Comparison of ENCODE assay signal across 15 mouse cellular contexts in genomic region chr7:36829710-36830109, GRCm38 (mm10).
"Had no signal": no experiment of that assay in that cellular context is flagged by ENCODE, and none has a peak within 500 bp of the region (broad histone marks: within the 10 kb centered on the region; RNA-seq: fewer than 3 reads in every experiment).

No protein-coding gene starts in this region.

- H3K9me3 ChIP-seq: kidney, embryonic 15.5 days; limb, embryonic 15.5 days; midbrain, embryonic 13.5 days; neural tube, embryonic 12.5 days; stomach, embryonic 15.5 days had no signal

- H3K4me2 ChIP-seq: kidney, embryonic 15.5 days; limb, embryonic 15.5 days; liver, embryonic 13.5 days; midbrain, embryonic 13.5 days; neural tube, embryonic 12.5 days; stomach, embryonic 15.5 days had no signal

- H3K4me3 ChIP-seq: kidney, embryonic 15.5 days; limb, embryonic 15.5 days; liver, embryonic 13.5 days; midbrain, embryonic 13.5 days; myocyte; neural tube, embryonic 12.5 days; stomach, embryonic 15.5 days had no signal

- H3K9ac ChIP-seq: kidney, embryonic 15.5 days; limb, embryonic 15.5 days; liver, embryonic 13.5 days; liver, postnatal 0 days; midbrain, embryonic 13.5 days; neural tube, embryonic 12.5 days; stomach, embryonic 15.5 days had no signal

- DNase-seq: kidney, adult 18-20 months; kidney, postnatal 14 days; left cerebral cortex, postnatal 4 days; liver, embryonic 13.5 days; liver, postnatal 0 days; retina, postnatal 1 day; right cerebral cortex, postnatal 14 days; thymus, adult 2 months; thymus, postnatal 36 days had no signal

- ATAC-seq: liver, postnatal 0 days; midbrain, embryonic 13.5 days had no signal

- H3K27ac ChIP-seq: kidney, embryonic 15.5 days; limb, embryonic 15.5 days; liver, embryonic 13.5 days; midbrain, embryonic 13.5 days; neural tube, embryonic 12.5 days; stomach, embryonic 15.5 days had no signal

- H3K4me1 ChIP-seq: kidney, embryonic 15.5 days; limb, embryonic 15.5 days; liver, embryonic 13.5 days; midbrain, embryonic 13.5 days; neural tube, embryonic 12.5 days; stomach, embryonic 15.5 days had no signal

- H3K27me3 ChIP-seq: kidney, embryonic 15.5 days; limb, embryonic 15.5 days; liver, embryonic 13.5 days; midbrain, embryonic 13.5 days; neural tube, embryonic 12.5 days; stomach, embryonic 15.5 days had no signal

- H3K36me3 ChIP-seq: kidney, embryonic 15.5 days; limb, embryonic 15.5 days; liver, embryonic 13.5 days; midbrain, embryonic 13.5 days; neural tube, embryonic 12.5 days; stomach, embryonic 15.5 days had no signal
